Mouse (Mus musculus) stomach, embryonic 14.5 days (tissue): ENCODE results near the gene Gsto1. TPM values are rescaled to one million over a fixed set of nuclear protein-coding genes. Genes with fewer than 3 reads are reported as not detected.
A peak's percentile ranks its signal among the peaks of the same experiment; 100 is the strongest.
"Not testable (repeated sequence)": the region's sequence is repeated elsewhere in the genome, so short reads cannot be mapped to it uniquely, and the experiment has no call there.

Experiments used
- ATAC-seq: fragments of 200-750 bp; cut with Nextera tagmentation; 2 replicates; pipeline ENCODE4 v1.8.0; 2017; ENCODE audit warnings: low read depth, moderate TSS enrichment; ENCODE audit not compliant: insufficient number of reproducible peaks, insufficient read depth, low FRiP score
- H3K27ac ChIP-seq: fragments of 300-500 bp; sonication (generic); 2 replicates; pipeline ENCODE4 v1.5.1; 2014; ENCODE audit warnings: mild to moderate bottlenecking, low read length, moderate library complexity, mixed read lengths
- H3K27me3 ChIP-seq: fragments of 300-500 bp; sonication (generic); 2 replicates; pipeline ENCODE4 v1.6.1; 2014; ENCODE audit warnings: low read length, control low read depth, mixed read lengths; ENCODE audit not compliant: control insufficient read depth, insufficient read depth
- H3K36me3 ChIP-seq: fragments of 300-500 bp; sonication (generic); 2 replicates; pipeline ENCODE4 v1.6.1; 2014; ENCODE audit warnings: mild to moderate bottlenecking, control low read depth, low read length, moderate library complexity, mixed read lengths; ENCODE audit not compliant: control insufficient read depth, insufficient read depth
- H3K4me1 ChIP-seq: fragments of 300-500 bp; sonication (generic); 2 replicates; pipeline ENCODE4 v1.6.1; 2014; ENCODE audit warnings: low read length, control low read depth, mixed read lengths; ENCODE audit not compliant: control insufficient read depth, insufficient read depth
- H3K4me2 ChIP-seq: fragments of 300-500 bp; sonication (generic); replicated peaks from 2 replicates; pipeline ENCODE4 v1.6.1; 2014; ENCODE audit warnings: low read depth, low read length, control low read depth
- H3K4me3 ChIP-seq: fragments of 300-500 bp; sonication (generic); 2 replicates; pipeline ENCODE4 v1.5.1; 2014; ENCODE audit warnings: low read depth, low read length, control low read depth
- H3K9ac ChIP-seq: fragments of 300-500 bp; sonication (generic); replicated peaks from 2 replicates; pipeline ENCODE4 v1.6.1; 2014; ENCODE audit warnings: low read depth, mild to moderate bottlenecking, control low read depth, low read length, moderate library complexity, mixed read lengths
- H3K9me3 ChIP-seq: fragments of 300-500 bp; sonication (generic); 2 replicates; pipeline ENCODE4 v1.6.1; 2016; ENCODE audit warnings: low read depth, low read length, control low read depth; ENCODE audit not compliant: control insufficient read depth
- WGBS: fragments of 180-500 bp; shearing (Covaris S2); extraction: QIAGEN DNeasy Blood & Tissue Kit; methylation state at CpG from one replicate; pipeline ENCODE4 v1.1.7; 2014; 5-methylcytosine and 5-hydroxymethylcytosine counted together
- polyA plus RNA-seq: library from polyadenylated mRNA; unstranded; fragments of >200 nt; fragmentation: Nextera tagmentation; extraction: Ambion mirVana; gene quantifications from 2 replicates; pipeline ENCODE4 v1.2.1, GENCODE M21; 2014

The Gsto1 gene
- polyA plus RNA-seq, 1 experiment from 2014 or later = 482 TPM

- WGBS = 80% methylated on average over 14 of the region's 14 CpGs
- H3K4me3 ChIP-seq = no peak overlapping the region
- no peak for ATAC-seq
Measured at GRCm38 (mm10) chr19:47829913-47830450, 24.8 kb upstream of the Gsto1 start.

GRCm38 (mm10) chr19:47831111-47831510, 23.7 kb upstream of the Gsto1 start:
- H3K36me3 ChIP-seq = no peaks in the 10 kb centered on the region
- ATAC-seq = no peak
- H3K9ac ChIP-seq = no peak overlapping the region
- 91% methylated on average over 8 of the region's 8 CpGs for WGBS
- H3K4me1 ChIP-seq = no peaks in the 10 kb centered on the region
- no peak overlapping the region for H3K4me3 ChIP-seq
- no peaks in the 10 kb centered on the region for H3K27me3 ChIP-seq
- H3K9me3 ChIP-seq = no peaks in the 10 kb centered on the region
- no peak overlapping the region for H3K4me2 ChIP-seq
- no peak overlapping the region for H3K27ac ChIP-seq

More at GRCm38 (mm10) chr19:47829913-47830450, 24.8 kb upstream of the Gsto1 start:
- Histone ChIP-seq H3K4me1 (no peaks in the 10 kb centered on the region), H3K9me3 (no peaks in the 10 kb centered on the region), H3K9ac (no peak overlapping the region), H3K27me3 (no peaks in the 10 kb centered on the region), H3K27ac (no peak overlapping the region), H3K36me3 (no peaks in the 10 kb centered on the region), H3K4me2 (no peak overlapping the region)

- no peak for ATAC-seq
- Histone ChIP-seq H3K9me3 (no peaks in the 10 kb centered on the region), H3K4me1 (no peaks in the 10 kb centered on the region), H3K4me2 (no peak overlapping the region), H3K9ac (no peak overlapping the region), H3K27me3 (no peaks in the 10 kb centered on the region), H3K36me3 (no peaks in the 10 kb centered on the region), H3K4me3 (no peak overlapping the region), H3K27ac (no peak overlapping the region)
- 78% methylated on average over 16 of the region's 16 CpGs for WGBS
Measured at GRCm38 (mm10) chr19:47832316-47832715, 22.5 kb upstream of the Gsto1 start.

DNA sequence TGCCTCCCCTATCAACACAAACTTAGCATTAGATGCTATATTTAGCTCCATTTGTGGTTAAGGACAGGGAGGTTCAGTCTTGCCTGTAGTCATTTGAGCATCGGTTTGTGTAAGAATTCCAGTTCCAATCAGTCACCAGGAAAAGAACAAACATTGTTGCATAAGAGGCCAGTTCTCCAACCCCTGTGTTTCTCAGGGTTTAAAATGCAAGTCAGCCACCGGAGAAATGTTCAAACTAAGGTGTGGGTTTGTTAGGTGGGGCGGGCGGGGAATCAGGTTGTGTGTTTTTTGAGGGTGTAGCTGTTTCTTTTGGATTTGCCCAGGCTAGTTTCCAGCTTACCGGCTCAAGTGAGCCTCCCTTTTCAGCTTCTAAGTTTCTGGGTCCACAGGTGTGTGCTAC, 20.2 kb upstream of the Gsto1 start:
- Histone ChIP-seq H3K27me3 (no peaks in the 10 kb centered on the region), H3K36me3 (no peaks in the 10 kb centered on the region), H3K4me2 (no peak overlapping the region), H3K4me3 (no peak overlapping the region), H3K27ac (peak overlapping the region; percentile 76), H3K9ac (no peak overlapping the region), H3K4me1 (no peaks in the 10 kb centered on the region), H3K9me3 (no peaks in the 10 kb centered on the region)
- ATAC-seq = peak; percentile 56
- WGBS = 72% methylated on average over 5 of the region's 5 CpGs

GRCm38 (mm10) chr19:47835776-47836175, 19.0 kb upstream of the Gsto1 start:
- Histone ChIP-seq H3K27ac (peak overlapping the region; percentile 76; the same call in 1 of the 2 replicates), H3K9ac (no peak overlapping the region), H3K4me3 (no peak overlapping the region), H3K36me3 (no peaks in the 10 kb centered on the region), H3K9me3 (no peaks in the 10 kb centered on the region), H3K4me2 (no peak overlapping the region), H3K27me3 (no peaks in the 10 kb centered on the region), H3K4me1 (no peaks in the 10 kb centered on the region)
- WGBS = 84% methylated on average over 7 of the region's 7 CpGs
- no peak for ATAC-seq

DNA sequence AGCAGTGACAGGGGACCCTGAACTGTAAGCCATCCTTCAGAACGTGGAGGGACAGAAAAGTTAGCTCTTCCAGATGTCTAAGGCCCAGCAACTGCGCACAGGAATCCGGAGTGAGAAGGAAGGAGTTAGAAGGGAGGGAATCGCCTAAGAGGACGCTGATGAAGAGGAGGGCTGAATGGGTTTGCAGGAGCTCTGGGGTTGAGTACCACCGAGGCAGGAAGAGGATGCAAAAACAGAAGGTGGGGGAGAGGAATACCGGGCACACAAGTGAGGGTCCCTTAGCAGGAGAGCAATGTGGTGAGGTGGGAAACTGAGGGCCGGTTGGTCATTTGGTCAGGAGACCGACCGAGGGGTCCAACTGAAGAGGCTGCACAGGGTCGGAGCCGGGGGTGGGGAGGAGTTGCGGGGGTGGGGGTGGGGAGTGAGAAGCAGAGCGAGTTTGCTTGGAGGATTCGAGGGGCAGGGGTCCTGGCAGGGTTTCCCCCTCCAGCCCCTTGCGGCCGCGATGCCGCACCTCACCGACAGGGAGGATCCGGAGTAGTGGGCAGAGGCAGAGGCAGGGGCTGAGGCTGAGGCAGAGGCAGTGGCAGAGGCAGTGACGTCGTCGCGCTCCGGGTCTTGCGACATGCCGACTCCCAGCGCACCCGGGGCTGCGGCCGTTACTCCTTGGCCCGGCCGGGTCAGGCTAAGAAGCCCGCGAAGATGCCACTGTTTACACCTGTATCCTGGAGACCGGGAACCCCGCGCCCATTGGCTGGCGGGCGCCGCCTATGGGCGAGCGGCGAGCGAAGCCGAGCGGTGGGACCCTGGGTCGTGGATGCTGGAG, 17.9 kb upstream of the Gsto1 start:
- 5% methylated on average over 49 of the region's 49 CpGs for WGBS
- peak; percentile 78 for ATAC-seq
- Histone ChIP-seq H3K4me2 (peak overlapping the region; percentile 76), H3K9ac (no peak overlapping the region), H3K36me3 (no peaks in the 10 kb centered on the region), H3K9me3 (no peaks in the 10 kb centered on the region), H3K27me3 (no peaks in the 10 kb centered on the region), H3K4me1 (no peaks in the 10 kb centered on the region), H3K4me3 (peak overlapping the region; percentile 41), H3K27ac (no peak overlapping the region)

- Histone ChIP-seq H3K27ac (no peak overlapping the region), H3K9ac (no peak overlapping the region), H3K9me3 (no peaks in the 10 kb centered on the region), H3K4me3 (peak overlapping the region; percentile 41), H3K4me2 (peak overlapping the region; percentile 76), H3K36me3 (no peaks in the 10 kb centered on the region), H3K27me3 (no peaks in the 10 kb centered on the region), H3K4me1 (no peaks in the 10 kb centered on the region)
- WGBS = under 1% methylated on average over 6 of the region's 6 CpGs
- ATAC-seq = no peak
Measured at GRCm38 (mm10) chr19:47837527-47837901, 17.3 kb upstream of the Gsto1 start.

DNA sequence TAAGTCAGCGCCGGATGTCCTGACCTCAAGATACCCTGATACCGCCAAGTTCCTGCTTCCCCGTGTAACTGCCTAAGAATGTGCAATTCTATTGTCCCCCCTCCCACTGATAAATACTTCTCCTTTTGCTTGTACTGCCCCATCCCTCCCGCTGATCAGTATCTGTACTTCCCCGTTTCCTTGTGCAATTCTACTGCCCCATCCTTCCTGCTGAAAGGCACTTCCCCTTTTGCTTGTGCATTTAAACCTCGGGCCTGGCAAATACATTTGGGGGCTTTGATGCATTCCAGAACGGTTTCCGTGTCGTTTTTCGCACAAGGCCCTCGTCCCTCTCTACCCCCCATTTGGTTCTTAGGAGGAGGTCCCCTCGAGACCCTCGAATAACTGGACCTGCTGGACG, 13.5 kb upstream of the Gsto1 start:
- not testable (repeated sequence) for ATAC-seq, H3K4me2 ChIP-seq, H3K9ac ChIP-seq, H3K27me3 ChIP-seq, H3K27ac ChIP-seq, H3K4me3 ChIP-seq, H3K4me1 ChIP-seq, H3K36me3 ChIP-seq, H3K9me3 ChIP-seq
- WGBS = 82% methylated on average over 15 of the region's 15 CpGs
